Mouse (Mus musculus): Measurements from ENCODE around the gene Nmnat2. TPM values are rescaled to one million over a fixed set of nuclear protein-coding genes. Genes with fewer than 3 reads are reported as not detected.
"Not testable (repeated sequence)": the region's sequence is repeated elsewhere in the genome, so short reads cannot be mapped to it uniquely, and the experiment has no call there.

Gene Nmnat2
- polyA plus RNA-seq, 1 experiment, result 2.1 TPM

DNA sequence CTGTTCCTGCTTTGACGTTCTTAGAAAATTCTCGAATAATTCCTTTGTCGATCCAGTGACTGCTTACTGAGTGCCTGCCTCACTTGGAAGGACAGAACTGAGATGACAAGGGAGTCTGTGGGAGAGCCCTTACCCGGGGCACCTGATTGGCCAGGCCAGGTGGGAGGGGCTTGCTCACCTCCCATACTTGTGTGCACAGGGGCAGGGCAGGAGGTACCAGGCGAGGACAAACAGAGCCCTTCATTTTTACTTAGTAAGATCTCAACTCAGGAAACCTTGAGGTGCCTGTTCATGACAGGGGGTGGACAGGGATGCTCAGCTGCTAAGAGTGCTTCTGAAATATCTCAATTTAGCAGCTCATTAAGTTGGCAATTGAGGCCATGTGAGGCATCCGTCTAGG, 121.2 kb downstream of the Nmnat2 start:
- H3K4me3 ChIP-seq, result no peak overlapping the region

DNA sequence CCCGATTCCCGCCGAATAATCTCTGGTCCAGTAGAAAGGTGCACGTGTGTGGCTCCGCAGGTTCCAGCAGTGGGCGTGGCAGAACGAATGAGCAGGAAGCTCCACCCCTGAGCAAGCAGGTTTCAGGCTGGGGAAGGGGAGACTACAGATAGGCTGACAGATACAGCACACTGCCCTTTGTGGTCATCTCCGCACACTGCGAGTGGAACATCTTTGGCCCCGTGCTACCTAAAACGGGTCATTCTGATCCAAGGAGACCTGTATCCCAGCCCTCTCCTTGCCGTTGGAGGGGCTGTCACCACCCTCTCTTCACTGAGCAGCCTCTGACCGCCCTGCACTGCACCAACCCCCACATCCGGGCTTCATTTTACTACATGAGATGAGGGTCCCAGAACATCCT, 128.4 kb downstream of the Nmnat2 start:
- H3K4me2 ChIP-seq (ENCODE audit: low read depth); H3ac ChIP-seq (ENCODE audit: control insufficient read depth, insufficient read length); H3K4me3 ChIP-seq; H3K79me2 ChIP-seq (ENCODE audit: control insufficient read depth, insufficient read depth); H3K36me3 ChIP-seq (ENCODE audit: control insufficient read depth, insufficient read depth); H3K27me3 ChIP-seq (ENCODE audit: control insufficient read depth, insufficient read depth, insufficient read length): not testable (repeated sequence)

More for the DNA sequence above, 121.2 kb downstream of the Nmnat2 start:
- H3K4me2 ChIP-seq (ENCODE audit: low read depth), result no peak overlapping the region
- no peak for TF ChIP-seq TCF3 (IDR thresholded peaks at IDR 0.05; ENCODE audit: insufficient read length, low read depth)
- no peak for TF ChIP-seq MYOD1 (IDR thresholded peaks at IDR 0.05; ENCODE audit: control insufficient read depth in 1 of 3, insufficient read length in 2 of 3, low read depth in 2 of 3)
- no peak for TF ChIP-seq TCF12 (IDR thresholded peaks at IDR 0.05; ENCODE audit: insufficient read depth, poor library complexity, severe bottlenecking)
- TF ChIP-seq MAX (IDR thresholded peaks at IDR 0.05; ENCODE audit: low read depth), result no peak
- TF ChIP-seq POLR2AphosphoS2 (IDR thresholded peaks at IDR 0.05; ENCODE audit: insufficient read length, low read depth), result no peak
- TF ChIP-seq USF1 (IDR thresholded peaks at IDR 0.05; ENCODE audit: low read depth), result no peak
- no peak for TF ChIP-seq REST (IDR thresholded peaks at IDR 0.05; ENCODE audit: insufficient read depth, insufficient read length)
- TF ChIP-seq POLR2A (IDR thresholded peaks at IDR 0.05; ENCODE audit: insufficient read length, low read depth), result no peak
- TF ChIP-seq SRF (IDR thresholded peaks at IDR 0.05; ENCODE audit: control insufficient read depth, insufficient read length, low read depth), result no peak
- no peak for TF ChIP-seq CEBPB (IDR thresholded peaks at IDR 0.05; ENCODE audit: insufficient read depth, poor library complexity, severe bottlenecking)
- TF ChIP-seq E2F4 (IDR thresholded peaks at IDR 0.05; ENCODE audit: insufficient read depth), result no peak
- no peak for TF ChIP-seq MYOG (IDR thresholded peaks at IDR 0.05; ENCODE audit: control insufficient read depth in 1 of 3, insufficient read depth in 1 of 3, insufficient read length in 2 of 3, low read depth in 2 of 3)
- H3K79me2 ChIP-seq (ENCODE audit: control insufficient read depth, insufficient read depth), result no peaks in the 10 kb centered on the region
- H3K27me3 ChIP-seq (ENCODE audit: control insufficient read depth, insufficient read depth, insufficient read length), result no peaks in the 10 kb centered on the region
- no peaks in the 10 kb centered on the region for H3K36me3 ChIP-seq (ENCODE audit: control insufficient read depth, insufficient read depth)
- H3ac ChIP-seq (ENCODE audit: control insufficient read depth, insufficient read length), result no peak overlapping the region

DNA sequence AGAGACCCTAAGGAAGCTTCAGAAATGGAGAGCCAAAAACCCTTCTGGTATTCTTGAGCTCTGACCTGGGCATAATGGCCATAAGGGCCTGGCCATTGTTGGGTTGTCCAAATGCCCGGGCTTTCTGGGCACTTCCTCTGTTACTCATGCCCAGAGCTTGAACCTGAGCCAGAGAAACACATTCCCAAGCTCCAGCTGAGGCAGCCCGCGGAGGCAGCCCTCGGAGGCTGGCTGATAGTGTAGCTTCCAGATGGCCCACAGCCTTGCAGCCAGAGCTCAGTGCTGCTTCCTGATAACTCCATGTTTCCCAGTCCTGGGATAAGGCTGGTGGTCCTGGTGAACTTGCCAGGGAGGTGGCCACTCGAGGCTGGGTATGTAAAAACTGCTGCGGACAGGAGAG, 129.4 kb downstream of the Nmnat2 start:
- Histone ChIP-seq H3K36me3 (ENCODE audit: control insufficient read depth, insufficient read depth) (no peaks in the 10 kb centered on the region), H3ac (ENCODE audit: control insufficient read depth, insufficient read length) (no peak overlapping the region), H3K4me3 (no peak overlapping the region), H3K79me2 (ENCODE audit: control insufficient read depth, insufficient read depth) (no peaks in the 10 kb centered on the region), H3K4me2 (ENCODE audit: low read depth) (peak overlapping the region; percentile 60), H3K27me3 (ENCODE audit: control insufficient read depth, insufficient read depth, insufficient read length) (no peaks in the 10 kb centered on the region)
- no peak for TF ChIP-seq E2F4 (IDR thresholded peaks at IDR 0.05; ENCODE audit: insufficient read depth)
- TF ChIP-seq TCF3 (IDR thresholded peaks at IDR 0.05; ENCODE audit: insufficient read length, low read depth), result no peak
- no peak for TF ChIP-seq SRF (IDR thresholded peaks at IDR 0.05; ENCODE audit: control insufficient read depth, insufficient read length, low read depth)
- TF ChIP-seq MYOG (IDR thresholded peaks at IDR 0.05; ENCODE audit: control insufficient read depth in 1 of 3, insufficient read depth in 1 of 3, insufficient read length in 2 of 3, low read depth in 2 of 3), result no peak
- TF ChIP-seq MYOD1 (IDR thresholded peaks at IDR 0.05; ENCODE audit: control insufficient read depth in 1 of 3, insufficient read length in 2 of 3, low read depth in 2 of 3), result no peak
- no peak for TF ChIP-seq POLR2A (IDR thresholded peaks at IDR 0.05; ENCODE audit: insufficient read length, low read depth)

DNA sequence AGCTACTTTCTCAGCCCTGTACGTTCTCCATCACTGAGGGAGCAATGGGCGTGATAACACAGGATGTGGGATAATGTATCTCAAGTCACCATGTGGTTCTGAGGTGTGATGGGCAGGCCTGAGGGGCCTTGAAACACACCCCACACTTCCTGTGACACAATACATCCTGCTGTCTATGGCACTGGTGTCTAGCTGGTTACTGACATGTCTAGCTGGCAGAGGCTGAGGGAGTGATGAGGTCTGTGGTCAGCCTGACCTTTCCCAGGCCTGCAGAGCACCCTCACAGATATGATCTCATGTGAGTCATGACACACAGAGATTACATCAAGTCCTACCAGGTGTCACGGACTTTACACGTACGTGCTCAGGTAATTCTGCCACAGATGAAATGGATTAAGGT, 130.4 kb downstream of the Nmnat2 start:
- Histone ChIP-seq H3K27me3 (ENCODE audit: control insufficient read depth, insufficient read depth, insufficient read length) (no peaks in the 10 kb centered on the region), H3K79me2 (ENCODE audit: control insufficient read depth, insufficient read depth) (no peaks in the 10 kb centered on the region), H3K4me2 (ENCODE audit: low read depth) (peak overlapping the region; percentile 60), H3ac (ENCODE audit: control insufficient read depth, insufficient read length) (no peak overlapping the region), H3K4me3 (no peak overlapping the region), H3K36me3 (ENCODE audit: control insufficient read depth, insufficient read depth) (no peaks in the 10 kb centered on the region)
- TF ChIP-seq TCF12 (IDR thresholded peaks at IDR 0.05; ENCODE audit: insufficient read depth, poor library complexity, severe bottlenecking), result no peak
- TF ChIP-seq REST (IDR thresholded peaks at IDR 0.05; ENCODE audit: insufficient read depth, insufficient read length), result no peak
- no peak for TF ChIP-seq POLR2A (IDR thresholded peaks at IDR 0.05; ENCODE audit: insufficient read length, low read depth)
- TF ChIP-seq MYOG (IDR thresholded peaks at IDR 0.05; ENCODE audit: control insufficient read depth in 1 of 3, insufficient read depth in 1 of 3, insufficient read length in 2 of 3, low read depth in 2 of 3), result no peak
- TF ChIP-seq MYOD1 (IDR thresholded peaks at IDR 0.05; ENCODE audit: control insufficient read depth in 1 of 3, insufficient read length in 2 of 3, low read depth in 2 of 3), result no peak
- TF ChIP-seq E2F4 (IDR thresholded peaks at IDR 0.05; ENCODE audit: insufficient read depth), result no peak
- TF ChIP-seq TCF3 (IDR thresholded peaks at IDR 0.05; ENCODE audit: insufficient read length, low read depth), result no peak
- TF ChIP-seq POLR2AphosphoS2 (IDR thresholded peaks at IDR 0.05; ENCODE audit: insufficient read length, low read depth), result no peak
- TF ChIP-seq USF1 (IDR thresholded peaks at IDR 0.05; ENCODE audit: low read depth), result no peak
- TF ChIP-seq MAX (IDR thresholded peaks at IDR 0.05; ENCODE audit: low read depth), result no peak
- no peak for TF ChIP-seq CEBPB (IDR thresholded peaks at IDR 0.05; ENCODE audit: insufficient read depth, poor library complexity, severe bottlenecking)
- no peak for TF ChIP-seq SRF (IDR thresholded peaks at IDR 0.05; ENCODE audit: control insufficient read depth, insufficient read length, low read depth)

DNA sequence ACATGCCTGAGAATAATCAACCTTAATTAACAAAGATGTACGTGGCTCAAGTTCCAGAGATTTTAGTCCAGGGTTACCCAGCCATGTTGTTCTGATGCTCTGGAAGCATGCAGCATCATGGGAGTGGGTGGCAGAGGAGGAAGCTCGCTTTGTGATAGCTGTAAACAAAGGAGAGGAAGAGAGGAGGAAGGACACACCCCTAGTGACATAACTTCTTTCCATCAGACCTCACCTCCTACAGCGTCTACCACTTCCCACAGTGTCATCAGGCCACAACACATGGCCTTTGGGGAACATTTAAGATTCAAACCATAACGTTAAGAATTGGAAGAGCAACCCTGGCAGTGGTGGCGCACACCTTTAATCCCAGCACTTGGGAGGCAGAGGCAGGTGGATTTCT, 133.0 kb downstream of the Nmnat2 start:
- H3ac ChIP-seq (ENCODE audit: control insufficient read depth, insufficient read length), result no peak overlapping the region
- no peak for TF ChIP-seq TCF3 (IDR thresholded peaks at IDR 0.05; ENCODE audit: insufficient read length, low read depth)
- TF ChIP-seq USF1 (IDR thresholded peaks at IDR 0.05; ENCODE audit: low read depth), result no peak
- TF ChIP-seq POLR2AphosphoS2 (IDR thresholded peaks at IDR 0.05; ENCODE audit: insufficient read length, low read depth), result no peak
- TF ChIP-seq REST (IDR thresholded peaks at IDR 0.05; ENCODE audit: insufficient read depth, insufficient read length), result no peak
- no peak for TF ChIP-seq POLR2A (IDR thresholded peaks at IDR 0.05; ENCODE audit: insufficient read length, low read depth)
- no peak for TF ChIP-seq MYOG (IDR thresholded peaks at IDR 0.05; ENCODE audit: control insufficient read depth in 1 of 3, insufficient read depth in 1 of 3, insufficient read length in 2 of 3, low read depth in 2 of 3)
- TF ChIP-seq CEBPB (IDR thresholded peaks at IDR 0.05; ENCODE audit: insufficient read depth, poor library complexity, severe bottlenecking), result no peak
- no peak for TF ChIP-seq SRF (IDR thresholded peaks at IDR 0.05; ENCODE audit: control insufficient read depth, insufficient read length, low read depth)
- TF ChIP-seq MAX (IDR thresholded peaks at IDR 0.05; ENCODE audit: low read depth), result no peak
- no peak for TF ChIP-seq MYOD1 (IDR thresholded peaks at IDR 0.05; ENCODE audit: control insufficient read depth in 1 of 3, insufficient read length in 2 of 3, low read depth in 2 of 3)
- TF ChIP-seq TCF12 (IDR thresholded peaks at IDR 0.05; ENCODE audit: insufficient read depth, poor library complexity, severe bottlenecking), result no peak
- no peak for TF ChIP-seq E2F4 (IDR thresholded peaks at IDR 0.05; ENCODE audit: insufficient read depth)
- H3K4me3 ChIP-seq, result no peak overlapping the region
- H3K79me2 ChIP-seq (ENCODE audit: control insufficient read depth, insufficient read depth), result no peaks in the 10 kb centered on the region
- H3K4me2 ChIP-seq (ENCODE audit: low read depth), result no peak overlapping the region
- no peaks in the 10 kb centered on the region for H3K36me3 ChIP-seq (ENCODE audit: control insufficient read depth, insufficient read depth)
- no peaks in the 10 kb centered on the region for H3K27me3 ChIP-seq (ENCODE audit: control insufficient read depth, insufficient read depth, insufficient read length)
